Mouse (Mus musculus): ENCODE results near the gene Phtf2.

GRCm38 (mm10) chr5:20929669-20930151 lies 47.8 kb upstream of the Phtf2 start:
- TF ChIP-seq MAFK (IDR thresholded peaks at IDR 0.05; ENCODE audit: insufficient read depth, low read depth, low read length) (no peak), ZNF384 (IDR thresholded peaks at IDR 0.05; ENCODE audit: low read depth, low read length) (no peak), CHD2 (IDR thresholded peaks at IDR 0.05; ENCODE audit: low read depth, low read length) (no peak), ZC3H11A (IDR thresholded peaks at IDR 0.05; ENCODE audit: borderline replicate concordance, low read depth, low read length) (no peak)
